Mouse (Mus musculus): Measurements from ENCODE around the gene Pm20d1.
A peak's percentile ranks its signal among the peaks of the same experiment; 100 is the strongest.

The Pm20d1 gene

GRCm38 (mm10) chr1:131828297-131829126, 31.3 kb downstream of the Pm20d1 start:
- peak; percentile 26 to 48 for DNase-seq (ENCODE audit: low spot score in 2 of 2)

DNA sequence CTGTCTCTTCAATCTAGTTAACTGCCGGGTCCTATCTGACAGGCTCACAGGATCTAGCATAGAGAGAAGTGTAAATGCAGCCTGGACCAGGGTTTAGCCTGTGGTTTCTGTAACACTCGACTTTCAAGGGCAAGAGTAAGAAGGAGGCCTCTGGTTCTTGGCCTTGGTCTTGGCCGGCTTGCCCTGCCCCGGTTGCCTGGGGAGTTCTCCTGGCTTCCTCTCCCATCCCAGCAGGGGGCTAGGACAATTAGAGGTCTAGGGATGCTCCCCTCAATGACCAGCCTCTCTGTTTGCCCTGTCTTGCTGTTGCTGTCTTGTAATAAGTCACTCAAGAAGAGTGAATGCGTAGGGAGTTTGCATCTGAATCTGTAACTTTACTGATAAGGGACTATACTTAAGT, 32.1 kb downstream of the Pm20d1 start:
- no peak for DNase-seq (ENCODE audit: low spot score in 2 of 2)

- no peak for DNase-seq (ENCODE audit: low spot score in 2 of 2)
Observed at GRCm38 (mm10) chr1:131830561-131830960, 33.4 kb downstream of the Pm20d1 start.

- DNase-seq (ENCODE audit: low spot score in 2 of 2) = no peak
Observed at GRCm38 (mm10) chr1:131830971-131831641, 33.9 kb downstream of the Pm20d1 start.

DNA sequence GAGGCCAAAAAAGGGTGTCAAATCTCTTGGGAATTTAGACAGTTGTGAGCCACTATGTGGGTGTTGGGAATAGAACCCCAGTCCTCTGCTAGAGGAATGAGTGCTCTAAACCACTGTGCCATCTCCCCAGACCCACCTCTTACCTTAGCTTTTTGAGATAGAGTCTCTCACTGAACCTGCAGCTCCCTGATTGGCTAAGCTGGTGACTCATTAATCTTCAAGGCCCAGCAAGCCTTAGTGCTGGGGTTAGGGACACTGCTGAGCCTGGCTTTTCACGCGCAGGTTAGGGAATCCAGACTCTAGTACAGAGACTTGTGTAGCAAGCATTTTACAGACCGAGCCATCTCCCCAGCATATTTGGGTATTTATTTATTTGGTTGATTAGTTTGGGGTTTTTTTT, 39.9 kb downstream of the Pm20d1 start:
- no peak for DNase-seq (ENCODE audit: low spot score in 2 of 2)

DNA sequence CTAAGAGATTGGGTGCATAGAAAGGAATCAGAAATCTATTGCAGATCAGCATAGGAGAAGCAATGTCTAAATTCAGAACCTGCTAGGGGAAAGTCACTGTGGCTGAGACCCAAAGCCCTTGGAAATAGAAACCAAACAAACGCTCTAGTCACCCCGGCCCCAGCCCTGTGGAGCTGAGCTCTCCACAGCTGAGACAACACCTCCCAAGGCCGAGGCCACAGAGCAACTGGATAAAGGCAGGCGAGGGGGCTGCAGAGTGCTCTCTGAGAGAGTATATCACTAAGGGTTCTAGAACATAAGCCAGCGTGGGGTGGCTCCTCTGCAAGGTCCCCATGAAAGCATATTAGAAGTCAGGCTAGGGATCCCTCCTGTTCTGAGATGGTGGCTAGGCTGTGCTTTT, 41.4 kb downstream of the Pm20d1 start:
- DNase-seq (ENCODE audit: low spot score in 2 of 2) = no peak

DNA sequence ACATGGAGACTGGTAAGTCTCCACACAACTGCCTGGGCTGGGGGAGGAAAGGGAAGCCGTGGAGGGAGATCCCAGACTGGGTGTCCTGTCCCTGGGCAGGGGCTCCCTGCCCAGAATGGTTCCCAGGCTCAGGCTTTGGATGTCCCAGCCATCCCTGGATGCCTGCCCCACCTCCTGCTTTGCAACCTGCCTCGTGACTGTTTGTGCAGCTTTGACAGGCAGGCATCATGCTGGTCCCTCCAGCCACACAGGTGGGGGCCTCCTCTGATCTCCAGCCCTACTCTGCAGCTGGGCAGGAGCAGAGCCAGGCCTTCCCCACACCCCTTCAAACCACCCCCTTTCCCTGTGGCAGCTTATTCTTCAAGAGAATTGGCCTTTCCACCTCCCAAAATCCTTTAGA, 42.1 kb downstream of the Pm20d1 start:
- no peak for DNase-seq (ENCODE audit: low spot score in 2 of 2)

DNA sequence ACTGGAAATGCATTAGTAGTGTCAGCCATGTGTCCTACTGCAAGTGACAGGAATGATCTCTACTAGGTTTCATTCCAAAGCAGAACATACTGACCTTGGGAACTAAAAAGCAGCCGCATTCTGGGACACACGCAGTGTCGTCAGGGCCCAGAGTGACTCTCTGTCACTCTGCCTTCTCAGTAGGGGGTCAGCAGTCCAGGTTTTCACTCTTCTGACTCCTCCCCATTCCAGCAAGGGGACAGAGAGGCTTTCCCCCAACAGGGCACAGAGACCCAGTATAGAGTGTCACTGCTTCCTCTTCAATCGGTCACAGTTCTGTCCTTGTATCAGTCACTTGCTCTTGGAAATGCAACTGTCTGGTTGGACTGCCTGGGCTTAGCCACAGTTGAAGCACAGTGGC, 45.0 kb downstream of the Pm20d1 start:
- DNase-seq (ENCODE audit: low spot score in 2 of 2) = no peak

DNA sequence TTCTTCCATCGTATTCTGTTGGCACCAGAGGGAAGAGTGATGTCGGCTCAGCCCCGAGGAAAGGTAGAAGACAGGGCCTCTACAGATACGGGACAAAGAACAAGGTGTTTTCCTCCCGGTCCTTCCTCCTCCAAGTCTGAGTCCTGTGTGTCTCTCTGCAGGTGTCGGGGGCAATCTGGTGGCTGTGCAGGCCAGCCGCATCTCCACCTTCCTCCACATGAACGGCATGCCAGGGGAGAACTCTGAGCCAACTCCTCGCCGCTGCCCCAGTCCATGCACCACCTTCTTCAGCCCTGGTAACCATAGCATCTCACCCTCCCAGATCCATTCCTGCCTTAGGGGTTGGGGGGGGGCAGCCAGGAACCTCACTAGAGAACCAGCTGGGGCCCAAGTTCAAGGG, 46.6 kb downstream of the Pm20d1 start:
- no peak for DNase-seq (ENCODE audit: low spot score in 2 of 2)

GRCm38 (mm10) chr1:131844883-131845282, 47.7 kb downstream of the Pm20d1 start:
- DNase-seq (ENCODE audit: low spot score in 2 of 2) = no peak

GRCm38 (mm10) chr1:131846255-131846654, 49.1 kb downstream of the Pm20d1 start:
- DNase-seq (ENCODE audit: low spot score in 2 of 2) = peak; percentile 61 to 63

- DNase-seq (ENCODE audit: low spot score in 2 of 2) = no peak
Observed at GRCm38 (mm10) chr1:131861811-131862210, 64.6 kb downstream of the Pm20d1 start.

GRCm38 (mm10) chr1:131865596-131865995, 68.4 kb downstream of the Pm20d1 start:
- no peak for DNase-seq (ENCODE audit: low spot score in 2 of 2)

DNA sequence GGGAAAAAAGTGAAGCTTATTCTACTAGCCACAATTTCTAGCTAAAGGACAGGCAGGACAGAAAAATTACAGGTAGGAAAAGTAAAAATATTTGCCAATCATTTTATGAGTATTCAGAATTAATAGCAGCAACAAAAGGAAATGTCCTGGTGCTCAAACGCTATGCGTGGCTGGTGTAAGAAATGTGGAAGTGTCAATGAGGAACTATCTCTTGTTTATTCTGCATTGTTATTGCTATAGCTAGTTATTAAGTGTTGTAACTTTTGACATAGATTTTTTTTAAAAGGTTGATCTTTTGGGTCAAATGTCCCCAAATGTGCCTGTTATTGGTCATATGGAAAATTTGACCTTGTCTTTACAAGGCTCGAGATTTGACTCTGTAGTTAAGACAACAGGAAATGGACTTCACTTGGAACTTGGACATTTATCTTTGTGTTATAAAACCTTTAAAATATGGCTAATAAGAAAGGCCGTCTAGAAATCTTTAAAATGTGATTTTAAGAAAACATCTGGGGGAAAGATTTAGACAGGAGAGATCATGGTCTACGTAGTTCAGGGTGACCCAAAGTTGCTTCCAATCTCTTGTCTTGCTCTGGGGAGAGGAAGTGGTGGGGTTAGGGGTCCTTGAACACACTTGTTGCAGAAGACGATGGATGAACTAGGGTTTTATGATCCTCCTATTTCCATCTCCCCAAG, 69.3 kb downstream of the Pm20d1 start:
- no peak for DNase-seq (ENCODE audit: low spot score in 2 of 2)

GRCm38 (mm10) chr1:131867093-131867945, 70.1 kb downstream of the Pm20d1 start, which contains the start of gene Rab29:
Gene Rab29 (plus strand): TSS chr1:131867224.
- DNase-seq (ENCODE audit: low spot score in 2 of 2) = peak; percentile 85 to 93

DNA sequence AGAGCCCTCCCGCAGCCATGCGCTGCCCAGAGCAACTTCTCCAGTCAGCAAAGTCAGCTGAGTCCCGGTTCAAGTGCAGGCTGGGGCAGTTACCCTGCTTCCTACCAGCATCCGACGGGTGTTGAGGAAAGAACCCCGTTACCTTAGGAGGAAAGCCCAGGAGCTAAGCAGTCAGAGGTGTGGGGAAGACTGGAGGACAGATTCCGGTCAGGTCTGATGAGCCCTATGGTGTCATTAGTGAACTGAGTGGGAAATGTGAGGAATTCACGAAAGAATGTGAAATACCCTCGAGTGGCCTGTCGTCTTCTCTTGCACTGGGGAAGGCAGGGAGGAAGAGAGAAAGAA, 70.7 kb downstream of the Pm20d1 start:
- no peak for DNase-seq (ENCODE audit: low spot score in 2 of 2)

DNA sequence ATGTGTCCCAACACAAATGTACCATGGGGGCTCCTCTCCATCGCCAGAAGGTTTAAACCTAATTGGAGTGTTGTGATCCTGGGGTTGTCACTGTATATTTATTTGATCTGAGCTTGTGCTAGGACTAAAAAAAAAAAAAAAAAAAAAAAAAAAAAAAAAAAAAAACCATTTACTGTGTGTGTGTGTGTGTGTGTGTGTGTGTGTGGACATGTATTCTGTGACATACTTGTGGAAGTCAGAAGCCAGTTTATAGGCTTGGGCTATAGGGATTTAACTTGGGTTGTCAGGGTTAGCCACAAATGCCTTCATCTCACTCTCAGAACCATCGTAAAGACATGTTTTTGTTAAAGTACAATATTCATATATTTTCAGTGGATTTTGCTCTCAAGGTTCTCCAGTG, 72.4 kb downstream of the Pm20d1 start:
- DNase-seq (ENCODE audit: low spot score in 2 of 2) = no peak

All from frontal cortex, postnatal 36 days (tissue).